Mouse (Mus musculus): Measurements from ENCODE around the gene 2900026A02Rik. TPM values are rescaled to one million over a fixed set of nuclear protein-coding genes. Genes with fewer than 3 reads are reported as not detected.
A peak's percentile ranks its signal among the peaks of the same experiment; 100 is the strongest.

Gene 2900026A02Rik
- polyA plus RNA-seq, 1 experiment from 2014 or later: 1.2 TPM

DNA sequence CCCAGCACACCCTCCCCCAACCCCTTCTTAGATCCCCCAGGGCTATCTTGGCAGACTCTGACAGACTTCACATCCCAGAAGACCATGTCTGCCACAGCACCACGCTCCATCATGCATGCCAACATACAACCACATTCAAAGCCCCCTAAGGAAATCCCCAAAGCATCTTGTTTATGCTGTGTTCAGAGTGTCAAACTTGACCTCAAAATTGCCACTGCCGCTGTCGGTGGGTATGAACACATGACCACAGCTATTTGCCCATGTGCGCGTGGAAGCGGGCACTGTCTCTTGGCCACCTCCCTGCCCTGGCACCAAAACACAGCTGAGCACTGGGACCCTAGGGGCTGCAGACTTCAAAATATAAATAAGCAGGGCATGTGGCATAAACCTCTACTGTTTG lies 59.5 kb downstream of the 2900026A02Rik start:
- DNase-seq (ENCODE audit: low spot score, missing footprints) (no peak), ATAC-seq (ENCODE audit: low FRiP score) (no peak)
- Histone ChIP-seq H3K27me3 (ENCODE audit: control insufficient read depth, insufficient read depth, low read length) (no peaks in the 10 kb centered on the region), H3K4me3 (ENCODE audit: low read depth, low read length) (no peak overlapping the region), H3K36me3 (ENCODE audit: control insufficient read depth, insufficient read depth, low read length) (no peaks in the 10 kb centered on the region), H3K9ac (ENCODE audit: low read length) (no peak overlapping the region), H3K9me3 (ENCODE audit: control insufficient read depth, low read length) (no peaks in the 10 kb centered on the region), H3K4me2 (no peak overlapping the region), H3K27ac (ENCODE audit: low read depth, low read length) (no peak overlapping the region), H3K4me1 (ENCODE audit: control insufficient read depth, insufficient read depth, low read length) (peaks cover 21% of the 10 kb centered on the region)
- 93% methylated on average over 6 of the region's 6 CpGs for WGBS

DNA sequence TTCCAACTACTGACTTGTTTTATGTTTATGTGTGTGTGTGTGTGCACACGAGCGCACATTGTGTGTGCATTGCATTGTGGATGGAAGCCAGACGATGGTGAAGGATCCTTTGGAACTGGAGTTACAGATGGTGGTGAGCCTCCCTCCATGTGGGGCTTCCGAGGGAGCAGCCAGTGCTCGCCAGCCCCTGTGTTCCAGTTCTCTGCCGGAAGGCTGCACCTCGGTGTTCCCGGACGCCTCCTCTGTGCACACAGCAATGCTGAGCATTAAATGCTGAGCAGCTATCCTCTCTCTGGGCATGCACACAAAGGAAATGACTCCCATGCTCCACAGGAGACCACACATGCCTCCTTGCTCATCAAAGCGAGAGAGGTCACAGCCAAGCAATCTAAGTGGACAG lies 60.7 kb downstream of the 2900026A02Rik start:
- no peaks in the 10 kb centered on the region for H3K27me3 ChIP-seq (ENCODE audit: control insufficient read depth, insufficient read depth, low read length)
- H3K4me3 ChIP-seq (ENCODE audit: low read depth, low read length): no peak overlapping the region
- H3K36me3 ChIP-seq (ENCODE audit: control insufficient read depth, insufficient read depth, low read length): no peaks in the 10 kb centered on the region
- H3K4me2 ChIP-seq: no peak overlapping the region
- ATAC-seq (ENCODE audit: low FRiP score): no peak
- peaks cover 17% of the 10 kb centered on the region for H3K4me1 ChIP-seq (ENCODE audit: control insufficient read depth, insufficient read depth, low read length)
- no peak for DNase-seq (ENCODE audit: low spot score, missing footprints)
- no peak overlapping the region for H3K27ac ChIP-seq (ENCODE audit: low read depth, low read length)
- H3K9me3 ChIP-seq (ENCODE audit: control insufficient read depth, low read length): no peaks in the 10 kb centered on the region
- no peak overlapping the region for H3K9ac ChIP-seq (ENCODE audit: low read length)
- 77% methylated on average over 10 of the region's 10 CpGs for WGBS

DNA sequence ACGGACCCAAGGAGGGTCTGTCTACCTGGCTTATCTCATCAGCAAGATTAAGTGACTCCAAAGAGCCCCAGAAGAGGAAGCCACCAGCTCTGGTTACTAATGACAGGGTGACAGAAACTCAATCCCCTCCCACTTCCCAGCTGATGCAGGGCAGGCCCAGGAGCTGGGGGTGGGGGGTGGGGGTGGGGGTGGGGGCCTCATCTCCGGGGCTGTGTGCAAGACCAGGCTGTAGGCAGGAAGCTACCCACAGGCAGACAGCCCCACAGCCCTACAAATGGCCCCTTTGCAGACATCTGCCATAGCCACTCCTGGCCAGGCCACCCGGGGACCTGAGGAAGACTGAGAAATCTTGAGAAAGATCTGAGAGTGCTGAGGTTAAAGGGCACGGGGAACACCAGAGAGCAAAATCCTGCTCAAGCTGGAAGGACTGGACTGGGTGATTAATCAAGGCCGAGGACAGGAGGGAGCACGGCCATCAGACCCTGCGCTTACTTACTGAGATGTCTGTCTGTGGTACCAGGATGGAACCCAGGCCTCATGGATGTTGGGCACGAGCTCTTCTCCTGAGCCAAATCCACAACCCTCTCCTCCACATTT lies 62.2 kb downstream of the 2900026A02Rik start:
- DNase-seq (ENCODE audit: low spot score, missing footprints) (no peak), ATAC-seq (ENCODE audit: low FRiP score) (no peak)
- H3K27me3 ChIP-seq (ENCODE audit: control insufficient read depth, insufficient read depth, low read length): no peaks in the 10 kb centered on the region
- H3K4me1 ChIP-seq (ENCODE audit: control insufficient read depth, insufficient read depth, low read length): peaks cover 11% of the 10 kb centered on the region
- whole genome bisulfite sequencing: 54% methylated on average over 8 of the region's 8 CpGs
- no peaks in the 10 kb centered on the region for H3K36me3 ChIP-seq (ENCODE audit: control insufficient read depth, insufficient read depth, low read length)
- H3K4me2 ChIP-seq: no peak overlapping the region
- no peak overlapping the region for H3K9ac ChIP-seq (ENCODE audit: low read length)
- no peak overlapping the region for H3K4me3 ChIP-seq (ENCODE audit: low read depth, low read length)
- H3K9me3 ChIP-seq (ENCODE audit: control insufficient read depth, low read length): no peaks in the 10 kb centered on the region
- H3K27ac ChIP-seq (ENCODE audit: low read depth, low read length): no peak overlapping the region

DNA sequence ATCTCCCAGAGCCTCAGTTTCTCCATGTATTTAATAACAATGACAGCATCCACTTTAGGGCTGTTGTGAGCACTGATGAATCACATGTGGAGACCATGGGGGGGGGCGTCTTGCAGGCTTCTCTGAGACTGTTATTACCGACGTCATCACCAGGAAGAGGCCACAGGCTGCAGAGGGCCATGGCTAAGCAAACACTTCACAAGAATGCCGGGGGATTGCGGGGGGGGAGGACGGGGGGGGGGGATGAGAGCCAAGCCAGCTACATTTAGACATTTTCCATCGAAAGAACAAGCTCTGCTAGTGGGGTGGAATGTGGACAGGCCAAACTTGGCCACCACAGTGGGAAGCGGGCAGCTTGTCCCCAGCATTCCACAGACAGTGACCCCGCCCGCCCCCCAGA lies 63.4 kb downstream of the 2900026A02Rik start:
- DNase-seq (ENCODE audit: low spot score, missing footprints) (no peak), ATAC-seq (ENCODE audit: low FRiP score) (no peak)
- H3K4me2 ChIP-seq: no peak overlapping the region
- WGBS: 61% methylated on average over 10 of the region's 10 CpGs
- H3K9me3 ChIP-seq (ENCODE audit: control insufficient read depth, low read length): no peaks in the 10 kb centered on the region
- no peak overlapping the region for H3K27ac ChIP-seq (ENCODE audit: low read depth, low read length)
- H3K4me1 ChIP-seq (ENCODE audit: control insufficient read depth, insufficient read depth, low read length): peaks cover 10% of the 10 kb centered on the region
- H3K4me3 ChIP-seq (ENCODE audit: low read depth, low read length): no peak overlapping the region
- no peak overlapping the region for H3K9ac ChIP-seq (ENCODE audit: low read length)
- no peaks in the 10 kb centered on the region for H3K27me3 ChIP-seq (ENCODE audit: control insufficient read depth, insufficient read depth, low read length)
- H3K36me3 ChIP-seq (ENCODE audit: control insufficient read depth, insufficient read depth, low read length): no peaks in the 10 kb centered on the region

DNA sequence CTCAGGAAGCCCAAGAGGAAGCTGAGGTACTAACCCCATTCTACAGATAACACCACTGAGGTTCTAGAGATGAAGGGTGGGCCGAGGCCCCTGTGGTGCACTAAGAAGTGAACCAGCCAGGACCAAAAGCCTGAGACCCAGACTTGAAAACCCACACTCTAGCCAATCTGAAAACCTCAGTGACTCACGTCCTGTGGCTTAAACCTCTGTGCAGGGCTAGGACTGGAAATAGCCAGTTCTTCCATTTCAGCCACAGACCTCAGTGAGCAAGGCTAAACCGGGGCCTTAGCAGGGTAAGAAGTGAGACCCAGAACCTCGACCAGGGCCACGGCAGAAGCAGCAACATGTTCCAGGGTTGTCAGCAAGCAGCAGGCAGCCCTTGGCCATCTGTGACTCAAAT lies 64.0 kb downstream of the 2900026A02Rik start:
- no peak overlapping the region for H3K9ac ChIP-seq (ENCODE audit: low read length)

DNA sequence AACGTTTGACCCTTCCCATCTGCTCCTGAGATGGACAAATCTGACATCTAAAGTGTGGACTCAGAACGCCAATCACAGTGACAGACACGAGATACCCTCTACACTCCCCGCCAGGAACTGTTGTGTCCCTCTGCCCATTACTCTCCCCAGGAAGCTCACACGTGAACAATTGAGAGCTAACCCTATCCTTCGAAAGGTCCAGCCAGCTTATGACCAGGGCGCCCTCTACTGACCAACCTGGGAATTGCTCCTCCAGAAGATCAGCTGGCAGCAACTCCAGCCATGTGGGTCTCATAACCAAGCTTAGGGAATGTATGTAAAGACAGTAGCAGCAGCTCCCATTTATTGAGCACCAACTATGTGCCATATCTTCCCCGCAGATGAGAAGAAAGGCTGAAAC lies 65.9 kb downstream of the 2900026A02Rik start:
- WGBS: 5% methylated on average over 8 of the region's 8 CpGs
- Histone ChIP-seq H3K9ac (ENCODE audit: low read length) (no peak overlapping the region), H3K4me1 (ENCODE audit: control insufficient read depth, insufficient read depth, low read length) (peaks cover 9% of the 10 kb centered on the region; the same call in 1 of the 2 replicates), H3K4me3 (ENCODE audit: low read depth, low read length) (no peak overlapping the region), H3K27ac (ENCODE audit: low read depth, low read length) (no peak overlapping the region), H3K4me2 (no peak overlapping the region), H3K9me3 (ENCODE audit: control insufficient read depth, low read length) (no peaks in the 10 kb centered on the region), H3K27me3 (ENCODE audit: control insufficient read depth, insufficient read depth, low read length) (no peaks in the 10 kb centered on the region), H3K36me3 (ENCODE audit: control insufficient read depth, insufficient read depth, low read length) (no peaks in the 10 kb centered on the region)
- ATAC-seq (ENCODE audit: low FRiP score): no peak
- DNase-seq (ENCODE audit: low spot score, missing footprints): peak; percentile 98

More for the DNA sequence above, 64.0 kb downstream of the 2900026A02Rik start:
- H3K9me3 ChIP-seq (ENCODE audit: control insufficient read depth, low read length): no peaks in the 10 kb centered on the region
- H3K4me2 ChIP-seq: no peak overlapping the region
- H3K4me1 ChIP-seq (ENCODE audit: control insufficient read depth, insufficient read depth, low read length): peaks cover 10% of the 10 kb centered on the region
- no peaks in the 10 kb centered on the region for H3K36me3 ChIP-seq (ENCODE audit: control insufficient read depth, insufficient read depth, low read length)
- WGBS: 73% methylated on average over 5 of the region's 5 CpGs
- no peak for DNase-seq (ENCODE audit: low spot score, missing footprints)
- no peak overlapping the region for H3K27ac ChIP-seq (ENCODE audit: low read depth, low read length)
- no peak overlapping the region for H3K4me3 ChIP-seq (ENCODE audit: low read depth, low read length)
- no peaks in the 10 kb centered on the region for H3K27me3 ChIP-seq (ENCODE audit: control insufficient read depth, insufficient read depth, low read length)
- ATAC-seq (ENCODE audit: low FRiP score): no peak

DNA sequence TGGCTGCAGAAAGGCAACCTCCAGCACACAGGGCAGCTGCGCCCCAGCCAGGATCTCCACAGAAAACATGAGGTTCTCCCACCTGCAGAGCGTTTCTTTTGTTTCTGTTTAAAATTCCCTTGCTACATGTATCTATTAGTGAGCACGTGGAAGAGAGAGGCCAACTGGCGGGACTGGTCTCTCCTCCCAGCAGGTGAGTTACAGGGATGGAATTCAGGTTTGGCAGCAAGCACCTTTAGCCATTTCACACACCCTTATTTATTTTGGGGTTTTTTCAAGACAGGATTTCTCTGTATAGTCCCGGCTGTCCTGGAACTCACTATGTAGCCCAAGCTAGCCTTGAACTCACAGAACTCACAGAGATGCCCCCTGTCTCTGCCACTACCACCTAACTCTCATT lies 66.6 kb downstream of the 2900026A02Rik start:
- no peaks in the 10 kb centered on the region for H3K36me3 ChIP-seq (ENCODE audit: control insufficient read depth, insufficient read depth, low read length)
- 73% methylated on average over 5 of the region's 5 CpGs for WGBS
- H3K4me1 ChIP-seq (ENCODE audit: control insufficient read depth, insufficient read depth, low read length): peaks cover 9% of the 10 kb centered on the region; the same call in 1 of the 2 replicates
- no peaks in the 10 kb centered on the region for H3K27me3 ChIP-seq (ENCODE audit: control insufficient read depth, insufficient read depth, low read length)
- no peak overlapping the region for H3K9ac ChIP-seq (ENCODE audit: low read length)
- DNase-seq (ENCODE audit: low spot score, missing footprints): no peak
- H3K4me2 ChIP-seq: no peak overlapping the region
- no peak for ATAC-seq (ENCODE audit: low FRiP score)
- H3K9me3 ChIP-seq (ENCODE audit: control insufficient read depth, low read length): no peaks in the 10 kb centered on the region
- no peak overlapping the region for H3K4me3 ChIP-seq (ENCODE audit: low read depth, low read length)
- H3K27ac ChIP-seq (ENCODE audit: low read depth, low read length): no peak overlapping the region

DNA sequence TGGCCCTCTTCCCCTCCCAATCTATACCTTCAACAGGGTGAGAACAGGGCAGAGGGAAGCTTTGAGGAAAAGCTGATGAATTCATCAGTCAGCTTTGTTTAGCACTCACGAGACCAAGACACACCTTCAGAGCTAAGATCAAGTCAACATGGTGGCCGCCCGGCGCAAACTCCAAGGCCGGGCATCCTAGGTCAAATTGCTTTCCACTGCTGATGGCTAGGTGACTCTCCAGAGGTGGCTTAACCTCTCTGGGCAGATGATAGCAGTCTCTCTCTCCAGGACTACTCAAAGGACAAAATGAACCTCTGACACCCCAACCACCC lies 67.6 kb downstream of the 2900026A02Rik start:
- no peak for DNase-seq (ENCODE audit: low spot score, missing footprints)
- Histone ChIP-seq H3K4me1 (ENCODE audit: control insufficient read depth, insufficient read depth, low read length) (peaks cover 8% of the 10 kb centered on the region), H3K9ac (ENCODE audit: low read length) (no peak overlapping the region), H3K4me3 (ENCODE audit: low read depth, low read length) (no peak overlapping the region), H3K27ac (ENCODE audit: low read depth, low read length) (no peak overlapping the region), H3K27me3 (ENCODE audit: control insufficient read depth, insufficient read depth, low read length) (no peaks in the 10 kb centered on the region), H3K36me3 (ENCODE audit: control insufficient read depth, insufficient read depth, low read length) (no peaks in the 10 kb centered on the region), H3K4me2 (no peak overlapping the region), H3K9me3 (ENCODE audit: control insufficient read depth, low read length) (no peaks in the 10 kb centered on the region)
- ATAC-seq (ENCODE audit: low FRiP score): no peak
- 85% methylated on average over 5 of the region's 5 CpGs for WGBS

DNA sequence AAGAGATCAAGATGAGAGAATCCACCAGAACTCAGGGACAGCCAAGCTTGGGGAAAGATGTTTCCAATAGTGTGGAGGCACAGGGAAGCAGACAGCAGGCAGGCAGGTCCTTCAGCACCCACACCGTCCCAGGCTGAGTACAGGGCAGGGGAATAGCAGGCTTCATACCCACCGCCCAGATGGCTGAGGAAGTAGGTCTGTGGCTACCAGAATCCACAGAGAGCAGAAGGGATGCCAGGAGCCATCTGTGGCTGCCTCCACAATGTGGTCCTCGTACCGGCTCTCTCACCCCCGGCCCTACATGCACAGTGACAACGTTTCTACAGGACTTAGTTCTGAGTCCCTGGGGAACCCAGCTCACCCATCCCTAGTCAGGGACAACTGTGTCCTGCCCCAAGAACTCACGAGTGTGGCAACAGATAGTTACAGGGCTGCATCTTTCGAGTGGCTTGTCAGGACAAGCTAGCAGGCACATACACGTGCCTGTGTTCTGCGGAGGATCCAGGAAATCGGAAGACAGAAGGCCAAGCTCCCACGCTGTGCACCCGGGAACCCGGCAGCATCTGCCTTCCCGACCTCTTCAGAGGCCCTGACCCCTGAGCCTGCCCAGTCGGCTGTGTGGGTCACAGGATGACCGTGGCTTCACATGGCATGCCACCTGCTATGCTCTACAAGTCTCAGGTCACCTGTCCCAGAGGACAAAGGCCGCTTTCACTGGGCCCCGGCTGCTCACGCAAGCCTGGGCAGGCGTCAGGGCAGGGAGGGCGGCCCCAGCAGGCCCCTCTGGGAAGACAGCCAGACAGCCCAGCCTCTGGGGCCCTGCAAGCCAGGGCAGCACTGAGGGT lies 68.2 kb downstream of the 2900026A02Rik start:
- no peak for ATAC-seq (ENCODE audit: low FRiP score)
- Histone ChIP-seq H3K36me3 (ENCODE audit: control insufficient read depth, insufficient read depth, low read length) (no peaks in the 10 kb centered on the region), H3K4me3 (ENCODE audit: low read depth, low read length) (no peak overlapping the region), H3K27ac (ENCODE audit: low read depth, low read length) (no peak overlapping the region), H3K4me2 (no peak overlapping the region), H3K4me1 (ENCODE audit: control insufficient read depth, insufficient read depth, low read length) (peaks cover 5% of the 10 kb centered on the region), H3K27me3 (ENCODE audit: control insufficient read depth, insufficient read depth, low read length) (no peaks in the 10 kb centered on the region), H3K9ac (ENCODE audit: low read length) (no peak overlapping the region), H3K9me3 (ENCODE audit: control insufficient read depth, low read length) (no peaks in the 10 kb centered on the region)
- WGBS: 57% methylated on average over 22 of the region's 22 CpGs
- DNase-seq (ENCODE audit: low spot score, missing footprints): no peak
